Mouse (Mus musculus): ENCODE data around the gene Ralgapa2. TPM values are rescaled to one million over a fixed set of nuclear protein-coding genes. Genes with fewer than 3 reads are reported as not detected.

The Ralgapa2 gene
- polyA plus RNA-seq, 1 experiment from 2014 or later = 4.5 TPM

DNA sequence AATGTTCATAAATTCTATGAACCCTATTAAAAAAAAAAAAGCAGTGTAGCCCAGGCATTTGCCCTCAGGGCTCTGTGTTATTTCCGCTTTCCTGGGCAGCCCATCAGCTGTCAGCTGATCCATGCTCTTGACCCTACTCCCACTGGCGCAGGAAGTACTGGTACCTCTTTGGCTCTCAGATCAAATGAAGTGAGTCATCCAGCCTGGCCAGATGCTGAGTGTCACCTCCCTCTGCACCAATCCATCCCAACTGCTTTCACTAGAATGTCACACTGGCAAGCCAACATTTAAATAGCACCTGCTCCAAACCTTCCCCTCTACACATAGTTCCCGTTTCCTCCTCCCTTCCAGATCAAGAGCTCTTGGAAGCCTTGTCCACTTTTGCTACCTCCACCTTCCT is 84.8 kb downstream of the Ralgapa2 start:
- H3K27ac ChIP-seq (ENCODE audit: low read length) = no peak overlapping the region
- H3K9me3 ChIP-seq (replicated peaks; ENCODE audit: control insufficient read depth, low read length) = no peaks in the 10 kb centered on the region
- no peak overlapping the region for H3K9ac ChIP-seq (ENCODE audit: low read depth, low read length)
- no peak overlapping the region for H3K4me2 ChIP-seq (ENCODE audit: low read depth, low read length)
- H3K27me3 ChIP-seq (ENCODE audit: control insufficient read depth, insufficient read depth, low read depth, low read length) = no peaks in the 10 kb centered on the region
- no peak overlapping the region for H3K4me3 ChIP-seq (ENCODE audit: low read depth, low read length)
- H3K4me1 ChIP-seq (ENCODE audit: control insufficient read depth, low read depth, low read length) = no peaks in the 10 kb centered on the region
- peaks cover 2% of the 10 kb centered on the region; the same call in 1 of the 2 replicates for H3K36me3 ChIP-seq (ENCODE audit: control insufficient read depth, insufficient read depth)
- no peak for ATAC-seq (ENCODE audit: low read depth)
- WGBS (ENCODE audit: insufficient replicate concordance) = 74% methylated on average over 3 of the region's 3 CpGs

DNA sequence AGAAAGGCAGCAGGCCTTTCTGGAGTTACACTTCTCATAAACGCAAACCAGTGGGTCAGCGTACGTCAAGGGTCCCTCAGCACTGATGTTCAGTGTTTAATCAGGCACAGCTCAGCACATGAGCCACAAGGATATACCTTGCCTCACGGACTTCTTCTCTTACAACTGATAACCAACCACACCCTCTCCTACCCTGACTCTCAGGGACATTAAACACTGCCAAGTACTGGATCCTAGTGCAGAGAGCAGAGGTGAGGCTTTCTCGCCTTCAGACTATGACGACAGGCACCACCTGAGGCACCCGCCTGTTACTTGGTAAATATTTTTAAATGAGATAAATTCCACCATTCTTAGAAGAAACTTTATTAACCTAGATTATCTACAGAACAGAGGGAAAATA is 85.8 kb downstream of the Ralgapa2 start:
- no peaks in the 10 kb centered on the region for H3K27me3 ChIP-seq (ENCODE audit: control insufficient read depth, insufficient read depth, low read depth, low read length)
- 57% methylated on average over 7 of the region's 7 CpGs for WGBS (ENCODE audit: insufficient replicate concordance)
- no peaks in the 10 kb centered on the region for H3K4me1 ChIP-seq (ENCODE audit: control insufficient read depth, low read depth, low read length)
- H3K4me2 ChIP-seq (ENCODE audit: low read depth, low read length) = no peak overlapping the region
- H3K27ac ChIP-seq (ENCODE audit: low read length) = no peak overlapping the region
- no peaks in the 10 kb centered on the region for H3K9me3 ChIP-seq (replicated peaks; ENCODE audit: control insufficient read depth, low read length)
- no peak overlapping the region for H3K9ac ChIP-seq (ENCODE audit: low read depth, low read length)
- no peak for ATAC-seq (ENCODE audit: low read depth)
- peaks cover 2% of the 10 kb centered on the region; the same call in 1 of the 2 replicates for H3K36me3 ChIP-seq (ENCODE audit: control insufficient read depth, insufficient read depth)
- H3K4me3 ChIP-seq (ENCODE audit: low read depth, low read length) = no peak overlapping the region

DNA sequence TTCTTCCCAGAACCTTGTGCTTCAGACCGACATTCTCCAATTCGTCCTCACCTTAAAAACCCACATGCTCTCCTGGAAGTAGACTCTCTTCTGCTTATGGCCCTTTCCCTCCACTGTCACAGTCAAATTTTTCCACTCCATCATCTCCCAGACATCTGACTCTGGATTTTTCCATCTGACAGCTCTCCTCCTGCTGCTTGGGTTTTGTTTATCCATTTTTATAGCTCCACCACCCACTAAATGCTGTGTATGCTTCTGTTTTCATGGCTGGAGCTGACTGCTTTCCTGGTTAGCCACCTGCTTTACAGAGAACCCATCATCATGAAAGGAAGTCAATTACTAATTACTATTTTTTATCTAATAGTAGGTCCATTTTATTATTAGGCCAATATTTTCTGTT is 86.9 kb downstream of the Ralgapa2 start:
- Histone ChIP-seq H3K9me3 (replicated peaks; ENCODE audit: control insufficient read depth, low read length) (no peaks in the 10 kb centered on the region), H3K4me3 (ENCODE audit: low read depth, low read length) (no peak overlapping the region), H3K27ac (ENCODE audit: low read length) (no peak overlapping the region), H3K36me3 (ENCODE audit: control insufficient read depth, insufficient read depth) (peaks cover 2% of the 10 kb centered on the region; the same call in 1 of the 2 replicates), H3K4me2 (ENCODE audit: low read depth, low read length) (no peak overlapping the region), H3K27me3 (ENCODE audit: control insufficient read depth, insufficient read depth, low read depth, low read length) (no peaks in the 10 kb centered on the region), H3K4me1 (ENCODE audit: control insufficient read depth, low read depth, low read length) (no peaks in the 10 kb centered on the region), H3K9ac (ENCODE audit: low read depth, low read length) (no peak overlapping the region)
- 84% methylated on average over 2 of the region's 2 CpGs for WGBS (ENCODE audit: insufficient replicate concordance)
- no peak for ATAC-seq (ENCODE audit: low read depth)

DNA sequence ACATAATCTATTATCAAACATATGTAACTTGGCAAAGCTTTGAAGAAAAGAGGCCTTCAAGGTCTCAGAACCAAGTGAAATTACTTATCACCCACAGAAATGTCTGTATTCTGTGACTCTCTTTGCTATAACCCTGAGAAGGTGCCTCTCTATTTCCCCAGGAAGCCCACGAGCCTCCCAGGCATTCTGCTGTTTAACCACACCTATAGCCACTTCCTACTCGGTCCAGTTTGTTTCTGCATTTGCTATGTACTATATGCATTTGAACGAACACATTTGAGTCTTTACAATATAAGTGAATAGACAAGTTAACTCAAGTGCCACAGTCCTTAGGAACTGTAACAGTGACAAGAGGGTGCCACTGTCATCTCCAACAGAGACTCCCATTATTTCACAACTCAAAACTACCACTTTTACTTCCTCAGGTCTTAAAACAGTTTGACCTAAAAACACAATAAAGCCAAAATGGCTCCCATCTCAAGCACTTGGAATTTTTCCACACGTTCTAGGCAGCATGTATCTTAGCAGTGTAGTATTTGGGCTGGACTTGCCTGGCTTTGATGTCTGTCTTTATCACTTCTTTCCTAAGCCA is 88.3 kb downstream of the Ralgapa2 start:
- H3K27me3 ChIP-seq (ENCODE audit: control insufficient read depth, insufficient read depth, low read depth, low read length) = no peaks in the 10 kb centered on the region
- H3K4me3 ChIP-seq (ENCODE audit: low read depth, low read length) = no peak overlapping the region
- H3K36me3 ChIP-seq (ENCODE audit: control insufficient read depth, insufficient read depth) = peaks cover 2% of the 10 kb centered on the region; the same call in 1 of the 2 replicates
- no peaks in the 10 kb centered on the region for H3K9me3 ChIP-seq (replicated peaks; ENCODE audit: control insufficient read depth, low read length)
- no peaks in the 10 kb centered on the region for H3K4me1 ChIP-seq (ENCODE audit: control insufficient read depth, low read depth, low read length)
- no peak overlapping the region for H3K4me2 ChIP-seq (ENCODE audit: low read depth, low read length)
- no peak overlapping the region for H3K9ac ChIP-seq (ENCODE audit: low read depth, low read length)
- no peak for ATAC-seq (ENCODE audit: low read depth)
- whole genome bisulfite sequencing (ENCODE audit: insufficient replicate concordance) = 34% methylated on average over 4 of the region's 4 CpGs
- no peak overlapping the region for H3K27ac ChIP-seq (ENCODE audit: low read length)

DNA sequence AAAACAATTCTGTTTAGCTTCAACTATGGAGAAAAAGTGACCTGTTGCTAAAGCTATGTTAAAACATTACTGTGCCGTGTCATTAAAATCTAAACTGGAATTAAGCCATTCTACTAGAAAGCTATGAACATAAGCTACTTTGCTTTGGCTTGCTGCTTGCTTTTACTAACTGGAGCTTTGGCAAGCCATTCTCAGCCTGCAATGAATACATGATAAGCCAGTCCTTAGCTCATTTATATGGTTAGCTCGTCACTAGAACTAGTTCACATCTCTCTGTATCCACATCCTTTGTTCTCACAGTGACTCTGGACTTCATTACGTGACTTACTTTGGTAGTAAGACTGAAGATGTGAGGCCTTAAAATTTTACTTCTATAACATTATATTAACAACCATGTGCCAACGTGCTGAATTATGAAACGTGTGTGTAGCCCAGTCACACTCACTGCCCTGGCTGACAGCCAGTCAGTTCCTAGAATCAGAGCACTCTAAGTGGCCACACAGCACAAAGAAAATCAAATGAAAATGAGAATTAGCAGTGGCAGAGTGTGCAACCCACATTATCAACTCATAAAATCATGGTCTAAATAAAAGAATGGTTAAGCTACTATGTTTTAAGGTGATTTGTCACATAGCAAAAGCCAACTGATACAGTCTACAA is 89.0 kb downstream of the Ralgapa2 start:
- Histone ChIP-seq H3K4me2 (ENCODE audit: low read depth, low read length) (no peak overlapping the region), H3K36me3 (ENCODE audit: control insufficient read depth, insufficient read depth) (peaks cover 2% of the 10 kb centered on the region; the same call in 1 of the 2 replicates), H3K4me3 (ENCODE audit: low read depth, low read length) (no peak overlapping the region), H3K4me1 (ENCODE audit: control insufficient read depth, low read depth, low read length) (no peaks in the 10 kb centered on the region), H3K27ac (ENCODE audit: low read length) (no peak overlapping the region), H3K27me3 (ENCODE audit: control insufficient read depth, insufficient read depth, low read depth, low read length) (no peaks in the 10 kb centered on the region), H3K9ac (ENCODE audit: low read depth, low read length) (no peak overlapping the region), H3K9me3 (replicated peaks; ENCODE audit: control insufficient read depth, low read length) (no peaks in the 10 kb centered on the region)
- no peak for ATAC-seq (ENCODE audit: low read depth)
- 63% methylated on average over 5 of the region's 5 CpGs for WGBS (ENCODE audit: insufficient replicate concordance)

DNA sequence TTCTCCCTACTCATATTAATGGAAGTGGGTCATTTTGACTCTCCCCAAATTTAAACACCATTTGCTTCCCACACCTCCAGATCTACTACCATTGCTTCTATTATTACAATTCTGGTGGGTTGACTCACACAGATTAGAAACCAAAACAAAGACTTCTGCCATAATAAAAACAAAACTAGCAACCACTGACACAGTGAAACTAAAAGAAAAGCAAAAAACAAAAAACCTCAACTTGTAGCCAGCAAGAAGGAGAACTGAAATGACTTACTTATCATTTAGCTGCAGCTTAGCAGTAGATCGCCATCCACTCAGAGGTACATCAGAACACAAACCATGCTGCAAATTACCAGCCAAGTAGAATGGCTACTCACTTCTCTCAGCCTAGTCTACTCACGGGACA is 95.9 kb downstream of the Ralgapa2 start:
- H3K9ac ChIP-seq (ENCODE audit: low read depth, low read length) = no peak overlapping the region
- no peaks in the 10 kb centered on the region for H3K36me3 ChIP-seq (ENCODE audit: control insufficient read depth, insufficient read depth)
- H3K4me3 ChIP-seq (ENCODE audit: low read depth, low read length) = no peak overlapping the region
- 60% methylated on average over 2 of the region's 2 CpGs for WGBS (ENCODE audit: insufficient replicate concordance)
- no peak for ATAC-seq (ENCODE audit: low read depth)
- no peak overlapping the region for H3K4me2 ChIP-seq (ENCODE audit: low read depth, low read length)
- no peaks in the 10 kb centered on the region for H3K4me1 ChIP-seq (ENCODE audit: control insufficient read depth, low read depth, low read length)
- no peak overlapping the region for H3K27ac ChIP-seq (ENCODE audit: low read length)
- H3K27me3 ChIP-seq (ENCODE audit: control insufficient read depth, insufficient read depth, low read depth, low read length) = no peaks in the 10 kb centered on the region
- H3K9me3 ChIP-seq (replicated peaks; ENCODE audit: control insufficient read depth, low read length) = no peaks in the 10 kb centered on the region

DNA sequence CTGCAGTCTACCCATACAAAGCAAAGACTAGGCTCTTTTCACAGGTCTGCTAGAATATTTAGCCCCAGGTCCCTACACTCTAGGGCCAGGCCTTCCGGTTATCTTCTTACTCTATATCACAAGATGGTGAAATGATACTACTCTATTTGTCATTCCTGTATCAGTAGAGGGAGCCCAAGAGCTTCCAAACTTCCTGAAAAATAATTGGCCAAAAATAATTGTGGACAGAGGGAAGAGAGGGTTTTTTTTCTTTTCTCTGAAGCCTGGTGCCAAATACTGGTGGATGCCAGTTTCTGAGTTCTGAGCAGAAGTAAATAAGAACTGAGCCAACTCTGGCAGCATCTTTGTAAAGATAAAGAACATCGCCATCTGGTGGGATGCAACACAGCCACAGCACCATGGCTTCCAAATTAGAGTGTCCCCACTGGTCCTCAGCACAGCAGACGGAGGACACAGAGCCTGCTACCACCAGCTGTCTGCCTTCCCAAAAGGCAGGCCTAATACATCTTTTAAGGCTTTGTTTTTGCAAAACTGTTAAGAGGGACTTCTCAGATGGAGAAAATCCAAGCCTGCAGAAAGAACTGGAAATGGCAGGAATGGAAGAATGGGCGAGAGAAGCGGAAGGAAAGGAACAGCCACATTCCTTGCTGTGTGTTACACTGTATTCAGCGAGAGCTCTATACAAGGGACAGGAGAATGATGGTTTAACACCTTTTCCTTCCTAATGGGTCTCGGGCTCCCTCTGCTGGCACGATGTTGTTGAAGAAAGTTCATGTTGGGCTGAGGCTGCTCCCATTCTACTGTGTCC is 97.5 kb downstream of the Ralgapa2 start:
- WGBS (ENCODE audit: insufficient replicate concordance) = 42% methylated on average over 8 of the region's 8 CpGs
- no peak for ATAC-seq (ENCODE audit: low read depth)

DNA sequence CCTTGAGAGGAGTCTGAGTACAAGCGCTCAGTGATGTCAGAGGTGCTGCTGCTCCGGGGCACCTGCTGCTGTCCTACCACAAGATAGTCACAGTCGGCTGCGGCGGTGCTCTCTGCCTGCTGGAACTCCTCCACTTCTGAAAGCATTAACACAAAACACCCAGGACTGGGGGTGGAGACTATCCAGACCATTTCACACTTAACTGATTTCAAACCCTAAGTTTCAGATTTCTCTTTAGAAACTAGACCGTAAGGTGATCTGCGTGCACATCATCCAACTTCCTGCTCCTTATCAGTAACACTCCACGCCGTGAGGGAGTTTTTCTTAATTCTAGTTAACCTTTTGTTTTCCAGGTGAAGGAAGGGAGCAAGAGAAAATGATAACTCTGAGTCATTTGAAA is 99.4 kb downstream of the Ralgapa2 start:
- H3K27me3 ChIP-seq (ENCODE audit: control insufficient read depth, insufficient read depth, low read depth, low read length) = no peaks in the 10 kb centered on the region
- H3K9me3 ChIP-seq (replicated peaks; ENCODE audit: control insufficient read depth, low read length) = no peaks in the 10 kb centered on the region
- H3K4me2 ChIP-seq (ENCODE audit: low read depth, low read length) = no peak overlapping the region
- no peak overlapping the region for H3K4me3 ChIP-seq (ENCODE audit: low read depth, low read length)
- no peak overlapping the region for H3K9ac ChIP-seq (ENCODE audit: low read depth, low read length)
- H3K36me3 ChIP-seq (ENCODE audit: control insufficient read depth, insufficient read depth) = no peaks in the 10 kb centered on the region
- no peak for ATAC-seq (ENCODE audit: low read depth)
- 49% methylated on average over 9 of the region's 9 CpGs for WGBS (ENCODE audit: insufficient replicate concordance)
- H3K4me1 ChIP-seq (ENCODE audit: control insufficient read depth, low read depth, low read length) = no peaks in the 10 kb centered on the region
- H3K27ac ChIP-seq (ENCODE audit: low read length) = no peak overlapping the region

More for the DNA sequence above, 97.5 kb downstream of the Ralgapa2 start:
- no peak overlapping the region for H3K9ac ChIP-seq (ENCODE audit: low read depth, low read length)
- no peak overlapping the region for H3K4me3 ChIP-seq (ENCODE audit: low read depth, low read length)
- H3K27ac ChIP-seq (ENCODE audit: low read length) = no peak overlapping the region
- H3K9me3 ChIP-seq (replicated peaks; ENCODE audit: control insufficient read depth, low read length) = no peaks in the 10 kb centered on the region
- H3K27me3 ChIP-seq (ENCODE audit: control insufficient read depth, insufficient read depth, low read depth, low read length) = no peaks in the 10 kb centered on the region
- H3K4me1 ChIP-seq (ENCODE audit: control insufficient read depth, low read depth, low read length) = no peaks in the 10 kb centered on the region
- no peaks in the 10 kb centered on the region for H3K36me3 ChIP-seq (ENCODE audit: control insufficient read depth, insufficient read depth)
- H3K4me2 ChIP-seq (ENCODE audit: low read depth, low read length) = no peak overlapping the region

DNA sequence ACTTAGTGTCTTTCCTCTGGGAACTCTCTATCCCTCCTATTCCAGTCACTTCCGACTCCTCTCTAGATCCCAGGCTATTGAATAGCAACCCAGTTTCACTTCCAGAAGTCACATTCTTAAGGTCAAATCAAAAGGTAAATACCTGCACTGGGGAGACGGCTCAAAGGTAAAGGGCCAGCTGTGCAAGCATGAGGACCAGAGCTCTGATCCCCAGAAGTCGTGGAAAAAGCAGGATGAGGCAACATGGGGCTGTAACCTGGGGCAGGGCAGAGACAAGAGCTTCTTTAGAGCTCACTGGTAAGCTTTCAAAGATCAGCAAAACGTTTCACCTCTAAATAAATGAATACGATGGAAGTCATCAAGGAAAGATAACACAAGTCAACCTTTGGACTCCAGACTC is 100.2 kb downstream of the Ralgapa2 start:
- Histone ChIP-seq H3K36me3 (ENCODE audit: control insufficient read depth, insufficient read depth) (no peaks in the 10 kb centered on the region), H3K9me3 (replicated peaks; ENCODE audit: control insufficient read depth, low read length) (no peaks in the 10 kb centered on the region), H3K4me2 (ENCODE audit: low read depth, low read length) (no peak overlapping the region), H3K27ac (ENCODE audit: low read length) (no peak overlapping the region), H3K4me3 (ENCODE audit: low read depth, low read length) (no peak overlapping the region), H3K4me1 (ENCODE audit: control insufficient read depth, low read depth, low read length) (no peaks in the 10 kb centered on the region), H3K9ac (ENCODE audit: low read depth, low read length) (no peak overlapping the region), H3K27me3 (ENCODE audit: control insufficient read depth, insufficient read depth, low read depth, low read length) (no peaks in the 10 kb centered on the region)
- 63% methylated on average over 5 of the region's 5 CpGs for WGBS (ENCODE audit: insufficient replicate concordance)
- no peak for ATAC-seq (ENCODE audit: low read depth)
